Mouse (Mus musculus): ENCODE data around the gene Rangap1. TPM values are rescaled to one million over a fixed set of nuclear protein-coding genes. Genes with fewer than 3 reads are reported as not detected.
A peak's percentile ranks its signal among the peaks of the same experiment; 100 is the strongest.

The Rangap1 gene
- total and polyA plus RNA-seq, 3 experiments = 14.1 to 27.3 (median 25.7) TPM

GRCm38 (mm10) chr15:81739296-81739695 is 6.0 kb downstream of the Rangap1 start:
- intact Hi-C loops (cut with DNase I) = no loop called here
- TF ChIP-seq POLR2A (IDR thresholded peaks at IDR 0.05; ENCODE audit: insufficient read depth, low read depth, low read length) (no peak), CTCF (IDR thresholded peaks at IDR 0.05) (no peak), EP300 (IDR thresholded peaks at IDR 0.05; ENCODE audit: insufficient read depth, low read depth, low read length) (no peak)
- Histone ChIP-seq H3K79me2 (replicated peaks; ENCODE audit: control insufficient read depth, insufficient read depth, low read length) (no peaks in the 10 kb centered on the region), H3K36me3 (ENCODE audit: control insufficient read depth, insufficient read depth, low read length) (no peaks in the 10 kb centered on the region), H3K4me1 (ENCODE audit: control insufficient read depth, insufficient read depth, low read length) (peaks cover under 1% of the 10 kb centered on the region; the same call in 1 of the 2 replicates), H3K27me3 (ENCODE audit: control insufficient read depth, insufficient read depth, low read length) (no peaks in the 10 kb centered on the region), H3K9ac (ENCODE audit: low read depth, low read length) (no peak overlapping the region), H3K4me3 (no peak overlapping the region), H3K27ac (no peak overlapping the region)
- DNase-seq = no peak
- 61% methylated on average over 3 of the region's 3 CpGs for WGBS

- no peak for DNase-seq
- H3K79me2 ChIP-seq (replicated peaks; ENCODE audit: control insufficient read depth, insufficient read depth, low read length) = no peaks in the 10 kb centered on the region
- no peaks in the 10 kb centered on the region for H3K36me3 ChIP-seq (ENCODE audit: control insufficient read depth, insufficient read depth, low read length)
- no peaks in the 10 kb centered on the region for H3K27me3 ChIP-seq (ENCODE audit: control insufficient read depth, insufficient read depth, low read length)
- H3K4me3 ChIP-seq = no peak overlapping the region
- 54% methylated on average over 3 of the region's 3 CpGs for whole genome bisulfite sequencing
- H3K9ac ChIP-seq (ENCODE audit: low read depth, low read length) = no peak overlapping the region
- intact Hi-C loops (cut with DNase I) = no loop called here
- no peak overlapping the region for H3K27ac ChIP-seq
- TF ChIP-seq EP300 (IDR thresholded peaks at IDR 0.05; ENCODE audit: insufficient read depth, low read depth, low read length) (no peak), CTCF (IDR thresholded peaks at IDR 0.05) (no peak), POLR2A (IDR thresholded peaks at IDR 0.05; ENCODE audit: insufficient read depth, low read depth, low read length) (no peak)
- H3K4me1 ChIP-seq (ENCODE audit: control insufficient read depth, insufficient read depth, low read length) = no peaks in the 10 kb centered on the region
Observed at GRCm38 (mm10) chr15:81735075-81735474, 10.3 kb downstream of the Rangap1 start.

GRCm38 (mm10) chr15:81729792-81730635 is 15.3 kb downstream of the Rangap1 start:
- Histone ChIP-seq H3K36me3 (ENCODE audit: control insufficient read depth, insufficient read depth, low read length) (no peaks in the 10 kb centered on the region; the same call in 1 of the 2 replicates), H3K79me2 (replicated peaks; ENCODE audit: control insufficient read depth, insufficient read depth, low read length) (peaks cover 11% of the 10 kb centered on the region), H3K4me3 (peak overlapping the region; percentile 90), H3K27ac (peak overlapping the region; percentile 68), H3K27me3 (ENCODE audit: control insufficient read depth, insufficient read depth, low read length) (no peaks in the 10 kb centered on the region), H3K4me1 (ENCODE audit: control insufficient read depth, insufficient read depth, low read length) (no peaks in the 10 kb centered on the region; the same call in 1 of the 2 replicates), H3K9ac (ENCODE audit: low read depth, low read length) (peak overlapping the region; percentile 95)
- WGBS = 5% methylated on average over 41 of the region's 41 CpGs
- TF ChIP-seq CTCF (IDR thresholded peaks at IDR 0.05) (no peak), POLR2A (IDR thresholded peaks at IDR 0.05; ENCODE audit: insufficient read depth, low read depth, low read length) (peak; percentile 45; the same call in 1 of the 2 replicates), EP300 (IDR thresholded peaks at IDR 0.05; ENCODE audit: insufficient read depth, low read depth, low read length) (peak; percentile 84; the same call in 1 of the 2 replicates)
- peak; percentile 95 to 99 for DNase-seq
- intact Hi-C loops (cut with DNase I) = loop anchor here (2.0 kb wide), 1 partner anchor 15 kb away; the partner anchor contains the start of genes Rangap1 and Zc3h7b

GRCm38 (mm10) chr15:81729241-81729791 is 16.0 kb downstream of the Rangap1 start:
- Histone ChIP-seq H3K4me1 (ENCODE audit: control insufficient read depth, insufficient read depth, low read length) (no peaks in the 10 kb centered on the region; the same call in 1 of the 2 replicates), H3K27ac (peak overlapping the region; percentile 68), H3K27me3 (ENCODE audit: control insufficient read depth, insufficient read depth, low read length) (no peaks in the 10 kb centered on the region), H3K4me3 (peak overlapping the region; percentile 90), H3K36me3 (ENCODE audit: control insufficient read depth, insufficient read depth, low read length) (no peaks in the 10 kb centered on the region; the same call in 1 of the 2 replicates), H3K79me2 (replicated peaks; ENCODE audit: control insufficient read depth, insufficient read depth, low read length) (peaks cover 11% of the 10 kb centered on the region), H3K9ac (ENCODE audit: low read depth, low read length) (peak overlapping the region; percentile 95)
- TF ChIP-seq CTCF (IDR thresholded peaks at IDR 0.05) (no peak), POLR2A (IDR thresholded peaks at IDR 0.05; ENCODE audit: insufficient read depth, low read depth, low read length) (no peak), EP300 (IDR thresholded peaks at IDR 0.05; ENCODE audit: insufficient read depth, low read depth, low read length) (no peak)
- under 1% methylated on average over 49 of the region's 49 CpGs for WGBS
- peak in 1 of 2 experiments; percentile 20 for DNase-seq
- intact Hi-C loops (cut with DNase I) = no loop called here

GRCm38 (mm10) chr15:81725965-81726364 is 19.4 kb downstream of the Rangap1 start:
- H3K79me2 ChIP-seq (replicated peaks; ENCODE audit: control insufficient read depth, insufficient read depth, low read length) = peaks cover 11% of the 10 kb centered on the region
- no peak overlapping the region for H3K4me3 ChIP-seq
- intact Hi-C loops (cut with DNase I) = no loop called here
- H3K9ac ChIP-seq (ENCODE audit: low read depth, low read length) = no peak overlapping the region
- H3K27me3 ChIP-seq (ENCODE audit: control insufficient read depth, insufficient read depth, low read length) = no peaks in the 10 kb centered on the region
- no peak for DNase-seq
- H3K4me1 ChIP-seq (ENCODE audit: control insufficient read depth, insufficient read depth, low read length) = no peaks in the 10 kb centered on the region; the same call in 1 of the 2 replicates
- 95% methylated on average over 8 of the region's 8 CpGs for WGBS
- TF ChIP-seq CTCF (IDR thresholded peaks at IDR 0.05) (no peak), POLR2A (IDR thresholded peaks at IDR 0.05; ENCODE audit: insufficient read depth, low read depth, low read length) (no peak)
- H3K27ac ChIP-seq = no peak overlapping the region
- H3K36me3 ChIP-seq (ENCODE audit: control insufficient read depth, insufficient read depth, low read length) = no peaks in the 10 kb centered on the region; the same call in 1 of the 2 replicates

All from heart, adult 2 months (tissue).